Mouse (Mus musculus): ENCODE data around the gene Igflr1. TPM values are rescaled to one million over a fixed set of nuclear protein-coding genes. Genes with fewer than 3 reads are reported as not detected.

Igflr1 gene
- total and polyA plus RNA-seq, 2 experiments from 2014 or later = 2.3 TPM; not detected in 1

- DNase-seq = peak; percentile 97
- Histone ChIP-seq H3K9ac (peak within 1 kb of the TSS; percentile 93), H3K4me3 (ENCODE audit: low read depth, low read length) (peak within 1 kb of the TSS; percentile 97), H3K36me3 (ENCODE audit: insufficient read depth) (peaks cover 26% of the 10 kb centered on the region), H3K4me1 (ENCODE audit: insufficient read depth) (peaks cover 8% of the 10 kb centered on the region), H3K27me3 (ENCODE audit: insufficient read depth, low read length) (no peaks in the 10 kb centered on the region), H3K4me2 (ENCODE audit: low read depth) (peak within 1 kb of the TSS; percentile 81), H3K27ac (ENCODE audit: low read depth, low read length) (peak within 1 kb of the TSS; percentile 97), H3K9me3 (ENCODE audit: low read length) (no peaks in the 10 kb centered on the region)
- 2% methylated on average over 47 of the region's 68 CpGs for WGBS
- peak; percentile 93 for ATAC-seq
- TF ChIP-seq CTCF (IDR thresholded peaks at IDR 0.05; ENCODE audit: low read depth) = no peak
Observed at GRCm38 (mm10) chr7:30588676-30589434, 23.6 kb downstream of the Igflr1 start, which contains the start of gene Kmt2b. TSS of gene Kmt2b (minus strand) at chr7:30588726.

GRCm38 (mm10) chr7:30589435-30590301, 24.4 kb downstream of the Igflr1 start:
- Histone ChIP-seq H3K27ac (ENCODE audit: low read depth, low read length) (peak overlapping the region; percentile 97), H3K4me1 (ENCODE audit: insufficient read depth) (peaks cover 8% of the 10 kb centered on the region), H3K9ac (peak overlapping the region; percentile 93), H3K36me3 (ENCODE audit: insufficient read depth) (peaks cover 18% of the 10 kb centered on the region), H3K27me3 (ENCODE audit: insufficient read depth, low read length) (no peaks in the 10 kb centered on the region), H3K4me2 (ENCODE audit: low read depth) (peak overlapping the region; percentile 81), H3K9me3 (ENCODE audit: low read length) (no peaks in the 10 kb centered on the region), H3K4me3 (ENCODE audit: low read depth, low read length) (peak overlapping the region; percentile 97)
- DNase-seq (peak; percentile 90), ATAC-seq (peak; percentile 71)
- TF ChIP-seq CTCF (IDR thresholded peaks at IDR 0.05; ENCODE audit: low read depth) = peak; percentile 89
- 31% methylated on average over 38 of the region's 40 CpGs for WGBS

GRCm38 (mm10) chr7:30590927-30591604, 25.8 kb downstream of the Igflr1 start:
- Histone ChIP-seq H3K4me2 (ENCODE audit: low read depth) (no peak overlapping the region), H3K9ac (no peak overlapping the region), H3K4me1 (ENCODE audit: insufficient read depth) (peaks cover 8% of the 10 kb centered on the region), H3K9me3 (ENCODE audit: low read length) (no peaks in the 10 kb centered on the region), H3K27ac (ENCODE audit: low read depth, low read length) (no peak overlapping the region), H3K36me3 (ENCODE audit: insufficient read depth) (peaks cover 4% of the 10 kb centered on the region; the same call in 1 of the 2 replicates), H3K27me3 (ENCODE audit: insufficient read depth, low read length) (no peaks in the 10 kb centered on the region), H3K4me3 (ENCODE audit: low read depth, low read length) (no peak overlapping the region)
- WGBS = 85% methylated on average over 9 of the region's 9 CpGs
- ATAC-seq (no peak), DNase-seq (no peak)
- no peak for TF ChIP-seq CTCF (IDR thresholded peaks at IDR 0.05; ENCODE audit: low read depth)

GRCm38 (mm10) chr7:30591605-30591951, 26.4 kb downstream of the Igflr1 start:
- Histone ChIP-seq H3K9me3 (ENCODE audit: low read length) (no peaks in the 10 kb centered on the region), H3K9ac (no peak overlapping the region), H3K36me3 (ENCODE audit: insufficient read depth) (peaks cover 2% of the 10 kb centered on the region; the same call in 1 of the 2 replicates), H3K27ac (ENCODE audit: low read depth, low read length) (no peak overlapping the region), H3K4me1 (ENCODE audit: insufficient read depth) (peaks cover 8% of the 10 kb centered on the region), H3K27me3 (ENCODE audit: insufficient read depth, low read length) (no peaks in the 10 kb centered on the region), H3K4me2 (ENCODE audit: low read depth) (no peak overlapping the region), H3K4me3 (ENCODE audit: low read depth, low read length) (no peak overlapping the region)
- no peak for TF ChIP-seq CTCF (IDR thresholded peaks at IDR 0.05; ENCODE audit: low read depth)
- DNase-seq (no peak), ATAC-seq (no peak)
- WGBS = 16% methylated on average over 4 of the region's 4 CpGs

GRCm38 (mm10) chr7:30592772-30593423, 27.7 kb downstream of the Igflr1 start:
- WGBS = 67% methylated on average over 5 of the region's 5 CpGs
- no peak overlapping the region for H3K27ac ChIP-seq (ENCODE audit: low read depth, low read length)
- H3K27me3 ChIP-seq (ENCODE audit: insufficient read depth, low read length) = no peaks in the 10 kb centered on the region
- ATAC-seq (no peak), DNase-seq (no peak)
- no peaks in the 10 kb centered on the region for H3K9me3 ChIP-seq (ENCODE audit: low read length)
- H3K4me1 ChIP-seq (ENCODE audit: insufficient read depth) = no peaks in the 10 kb centered on the region
- H3K36me3 ChIP-seq (ENCODE audit: insufficient read depth) = no peaks in the 10 kb centered on the region
- H3K9ac ChIP-seq = no peak overlapping the region
- TF ChIP-seq CTCF (IDR thresholded peaks at IDR 0.05; ENCODE audit: low read depth) = no peak
- no peak overlapping the region for H3K4me3 ChIP-seq (ENCODE audit: low read depth, low read length)
- no peak overlapping the region for H3K4me2 ChIP-seq (ENCODE audit: low read depth)
